Mouse (Mus musculus): ENCODE data around the gene Itih1.

GRCm38 (mm10) chr14:30949986-30950385 lies 6.9 kb upstream of the Itih1 start:
- TF ChIP-seq POLR2A (IDR thresholded peaks at IDR 0.05; ENCODE audit: insufficient read depth, low read length): no peak
- TF ChIP-seq CTCF (IDR thresholded peaks at IDR 0.05; ENCODE audit: low read depth, low read length): no peak
- no peak for TF ChIP-seq EP300 (IDR thresholded peaks at IDR 0.05; ENCODE audit: insufficient read depth, low read depth, low read length)

Data from ES-Bruce4 (cell line).